12 mouse cellular contexts compared by ENCODE assay signal in genomic region chr17:35972131-35972530, GRCm38 (mm10).
"Had no signal": no experiment of that assay in that cellular context is flagged by ENCODE, and none has a peak within 500 bp of the region (broad histone marks: within the 10 kb centered on the region; RNA-seq: fewer than 3 reads in every experiment).

No protein-coding gene starts in this region.

- DNase-seq: kidney, postnatal 10 days; kidney, postnatal 4 days; liver; liver, embryonic 13.5 days; liver, postnatal 0 days; right cerebral cortex, postnatal 25 days; thymus, postnatal 4 days had no signal

- H3K9me3 ChIP-seq: limb, embryonic 12.5 days; liver, embryonic 13.5 days; midbrain, embryonic 12.5 days had no signal

- ATAC-seq: liver, postnatal 0 days; midbrain, embryonic 16.5 days had no signal

- H3K27ac ChIP-seq: layer of hippocampus, adult 2 months; limb, embryonic 12.5 days; liver, embryonic 13.5 days; macrophage; midbrain, embryonic 12.5 days had no signal

- H3K27me3 ChIP-seq: limb, embryonic 12.5 days; liver, embryonic 13.5 days; midbrain, embryonic 12.5 days had no signal

- H3K4me2 ChIP-seq: limb, embryonic 12.5 days; liver, embryonic 13.5 days; midbrain, embryonic 12.5 days had no signal

- H3K4me3 ChIP-seq: layer of hippocampus, adult 2 months; limb, embryonic 12.5 days; liver, embryonic 13.5 days; midbrain, embryonic 12.5 days had no signal

- H3K9ac ChIP-seq: limb, embryonic 12.5 days; liver, embryonic 13.5 days; liver, postnatal 0 days; midbrain, embryonic 12.5 days had no signal
